Mouse (Mus musculus): ENCODE measurements around the gene Eid1.
A peak's percentile ranks its signal among the peaks of the same experiment; 100 is the strongest.

Eid1 gene

GRCm38 (mm10) chr2:125672957-125673631 is at the start of gene Eid1:
TSS of gene Eid1 (plus strand) at chr2:125673095.
- peak; percentile 55 for DNase-seq (ENCODE audit: low spot score)

- DNase-seq (ENCODE audit: low spot score): no peak
Measured at GRCm38 (mm10) chr2:125623211-125623610, 49.7 kb upstream of the Eid1 start.

DNA sequence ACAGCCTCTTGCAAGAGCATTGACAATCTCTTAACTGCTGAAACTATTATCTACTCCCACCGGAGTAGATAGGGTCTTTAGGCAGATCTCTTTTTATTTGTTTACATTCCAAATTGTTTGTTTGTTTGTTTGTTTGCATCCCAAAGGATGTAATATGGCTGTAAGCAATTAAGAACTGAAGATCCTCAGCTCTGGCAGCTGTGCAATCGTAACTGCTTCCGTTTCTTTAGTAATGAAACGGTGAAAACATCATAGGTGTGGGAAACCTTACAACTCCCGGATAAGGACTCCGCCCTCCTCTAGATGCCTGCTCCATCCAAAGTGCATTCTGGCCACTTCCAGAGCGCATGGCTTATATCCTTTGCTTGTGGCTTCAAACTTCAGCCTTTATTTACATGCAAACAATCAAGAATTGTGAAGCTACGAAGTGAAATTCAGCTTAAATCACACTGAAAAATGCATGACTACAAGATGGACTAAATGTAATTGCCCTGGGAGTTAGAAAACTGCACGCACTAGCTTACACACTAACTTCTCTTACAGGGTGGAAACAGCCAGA is 48.7 kb upstream of the Eid1 start:
- DNase-seq (ENCODE audit: low spot score): no peak

DNA sequence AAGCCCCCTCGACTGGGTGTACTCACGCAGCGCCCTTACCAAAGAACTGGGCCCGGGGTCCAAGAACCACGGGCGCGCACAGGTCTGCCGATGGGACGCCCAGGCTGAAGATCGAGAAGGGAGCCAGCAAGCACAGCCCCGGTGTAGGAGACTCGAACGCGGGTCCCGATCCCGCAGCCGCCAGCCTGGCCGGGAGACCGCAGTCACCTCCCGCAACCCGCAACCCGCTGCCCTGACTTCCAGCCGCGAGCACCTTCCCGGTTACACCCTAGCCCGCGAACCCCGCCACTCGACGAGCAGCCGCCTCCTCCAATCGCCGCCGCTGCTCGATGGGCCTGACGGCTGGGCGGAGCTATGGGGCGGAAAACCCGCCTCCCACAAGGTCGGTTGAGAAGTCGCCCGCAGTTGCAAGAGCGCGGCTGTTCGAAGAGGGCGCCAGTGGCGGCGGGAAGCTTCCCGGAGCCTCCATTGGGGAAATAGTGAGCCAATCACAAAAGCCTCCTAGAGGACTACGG is 48.0 kb upstream of the Eid1 start, which contains the start of gene Cep152:
Gene Cep152, minus strand, starts transcription at position 277 of the 515 bp plus-strand sequence.
- DNase-seq (ENCODE audit: low spot score): peak; percentile 95

DNA sequence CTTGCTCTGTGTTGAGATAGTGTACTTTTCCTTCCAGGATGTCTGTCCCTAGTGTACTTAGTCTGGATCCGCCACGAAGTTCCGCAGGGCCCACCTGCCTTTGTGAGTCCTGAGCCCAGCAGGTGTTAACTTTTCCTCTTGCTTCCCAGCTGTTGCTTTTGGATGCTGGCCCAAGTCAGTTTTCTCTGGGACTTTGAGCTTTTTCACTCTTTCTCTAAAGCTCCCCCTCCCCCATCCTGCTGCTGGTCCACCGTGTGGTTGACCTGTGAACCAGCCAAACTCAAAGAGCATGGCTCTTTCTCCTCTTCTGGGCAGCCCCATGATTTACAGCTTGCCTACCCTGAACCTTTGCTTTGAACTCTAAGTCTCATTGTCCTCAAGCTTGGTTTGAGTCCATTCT is 46.4 kb upstream of the Eid1 start:
- DNase-seq (ENCODE audit: low spot score): no peak

- no peak for DNase-seq (ENCODE audit: low spot score)
Measured at GRCm38 (mm10) chr2:125628487-125628886, 44.4 kb upstream of the Eid1 start.

GRCm38 (mm10) chr2:125630010-125630409 is 42.9 kb upstream of the Eid1 start:
- no peak for DNase-seq (ENCODE audit: low spot score)

- no peak for DNase-seq (ENCODE audit: low spot score)
Measured at GRCm38 (mm10) chr2:125637331-125637730, 35.6 kb upstream of the Eid1 start.

DNA sequence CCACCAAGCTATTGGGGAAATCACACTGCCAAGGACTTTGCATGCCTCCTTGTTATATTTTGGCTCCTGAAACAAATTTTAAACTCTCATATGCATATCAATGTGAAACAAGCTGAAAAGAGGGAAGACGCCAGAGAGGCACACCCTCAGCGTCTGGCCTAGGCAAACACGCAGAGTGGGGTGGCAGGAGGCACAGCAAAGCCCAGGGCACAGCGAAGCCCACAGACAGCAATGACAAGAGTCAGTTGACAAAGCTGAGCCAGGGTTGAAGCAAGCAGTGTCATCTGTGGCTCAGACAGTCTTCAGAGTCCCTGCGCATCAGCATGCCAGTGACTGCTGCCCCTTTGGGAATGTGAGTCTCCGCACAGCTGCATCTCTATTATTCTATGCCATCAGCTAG is 28.0 kb upstream of the Eid1 start:
- no peak for DNase-seq (ENCODE audit: low spot score)

DNA sequence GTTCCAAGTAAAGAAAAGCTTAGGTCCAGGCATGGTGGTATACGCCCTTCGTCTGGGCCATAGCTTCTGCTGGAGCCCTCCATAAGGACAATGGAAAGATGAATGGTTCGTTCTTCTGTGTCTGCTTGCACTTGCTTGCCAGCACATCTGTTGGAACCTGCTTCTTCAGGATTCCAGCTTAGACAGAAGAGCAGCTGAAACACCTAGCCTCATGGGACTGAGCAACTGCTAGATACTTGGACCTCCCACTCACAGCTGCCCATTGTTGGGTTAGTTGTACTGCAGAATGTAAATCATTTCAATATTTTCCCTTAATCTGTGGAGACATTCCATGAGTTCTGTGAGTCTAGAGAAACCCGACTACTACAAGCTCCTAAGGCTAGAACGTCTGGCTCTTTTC is 22.9 kb upstream of the Eid1 start:
- DNase-seq (ENCODE audit: low spot score): no peak

DNA sequence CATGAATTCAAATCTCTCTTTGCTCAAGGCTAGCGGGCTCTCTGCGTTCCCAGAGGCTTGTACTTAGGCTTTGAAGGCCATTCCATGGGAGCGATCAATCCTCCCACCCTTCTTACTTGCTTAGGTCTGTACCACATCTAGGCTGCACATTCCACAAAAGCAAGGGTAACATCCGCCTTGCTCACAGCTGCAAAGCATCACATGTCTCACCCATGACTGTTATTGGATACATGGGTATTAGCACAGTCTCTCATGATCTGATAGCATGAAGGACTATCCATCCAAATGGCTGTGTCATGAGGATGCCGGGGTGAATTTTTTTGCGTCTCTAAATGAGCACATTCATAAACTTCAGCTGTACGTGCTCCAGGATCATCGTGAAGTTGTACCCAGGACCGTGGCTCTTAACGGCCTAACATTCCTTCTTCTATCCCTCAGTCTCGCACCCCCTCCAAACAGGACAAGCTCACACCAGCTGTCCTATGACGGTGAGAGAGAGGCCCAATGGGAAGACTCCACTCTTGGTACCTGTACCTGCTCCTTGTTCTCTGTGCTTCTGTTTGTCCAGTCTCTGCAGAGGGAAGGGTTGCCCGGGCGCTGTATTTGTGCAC is 22.0 kb upstream of the Eid1 start:
- no peak for DNase-seq (ENCODE audit: low spot score)

GRCm38 (mm10) chr2:125651563-125651962 is 21.3 kb upstream of the Eid1 start:
- DNase-seq (ENCODE audit: low spot score): no peak

DNA sequence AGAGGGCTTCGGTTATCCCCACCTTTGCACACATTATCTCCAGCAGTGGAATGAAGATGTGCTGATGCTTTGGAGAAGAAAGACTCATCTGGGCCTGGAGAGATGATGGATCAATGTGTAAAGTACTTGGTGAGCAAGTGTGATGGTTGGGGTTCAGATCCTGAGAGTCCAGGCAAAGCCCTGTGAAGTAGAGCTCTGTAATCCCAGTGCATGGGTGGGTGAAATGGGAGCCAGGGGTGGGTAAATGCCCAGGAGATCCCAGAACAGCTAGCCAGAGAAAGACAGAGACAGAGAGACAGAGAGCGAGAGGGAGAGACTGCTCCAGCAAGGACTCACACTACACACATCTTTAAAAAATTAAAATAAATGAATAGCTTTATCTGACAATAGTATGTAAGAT is 19.6 kb upstream of the Eid1 start:
- no peak for DNase-seq (ENCODE audit: low spot score)

- DNase-seq (ENCODE audit: low spot score): no peak
Measured at GRCm38 (mm10) chr2:125655391-125655790, 17.5 kb upstream of the Eid1 start.

DNA sequence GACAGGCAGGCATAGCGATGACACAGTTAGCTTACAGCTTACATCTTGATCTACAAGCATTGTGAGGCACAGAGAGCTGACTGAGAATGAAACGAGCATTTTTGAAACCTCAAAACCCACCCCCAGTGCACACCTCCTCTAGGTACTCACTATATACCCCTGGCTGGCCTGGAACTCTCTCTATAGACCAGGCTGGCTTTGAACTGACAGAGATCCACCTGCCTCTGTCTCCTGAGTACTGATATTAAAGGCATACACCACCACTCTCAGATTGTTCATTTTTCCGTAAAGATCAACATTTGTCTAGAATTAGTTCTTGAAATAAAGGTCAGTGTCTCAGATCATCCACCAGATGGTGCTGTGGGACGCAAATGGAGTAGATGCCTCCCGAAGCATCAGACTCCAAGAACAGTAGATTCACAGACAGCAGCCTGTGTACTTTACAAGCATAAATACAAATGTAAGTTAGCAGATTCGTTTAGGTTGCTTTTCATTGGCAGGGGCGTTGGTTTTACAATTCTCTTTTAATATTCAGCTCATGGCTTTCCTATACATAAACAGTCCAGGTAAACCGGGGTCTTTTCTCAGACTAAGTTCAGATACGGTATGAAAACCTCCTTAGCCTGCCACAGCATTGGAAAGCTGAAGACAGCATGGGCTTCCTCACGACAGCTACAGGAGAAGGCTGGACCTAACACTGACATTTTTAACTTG is 12.9 kb upstream of the Eid1 start:
- DNase-seq (ENCODE audit: low spot score): peak; percentile 62

DNA sequence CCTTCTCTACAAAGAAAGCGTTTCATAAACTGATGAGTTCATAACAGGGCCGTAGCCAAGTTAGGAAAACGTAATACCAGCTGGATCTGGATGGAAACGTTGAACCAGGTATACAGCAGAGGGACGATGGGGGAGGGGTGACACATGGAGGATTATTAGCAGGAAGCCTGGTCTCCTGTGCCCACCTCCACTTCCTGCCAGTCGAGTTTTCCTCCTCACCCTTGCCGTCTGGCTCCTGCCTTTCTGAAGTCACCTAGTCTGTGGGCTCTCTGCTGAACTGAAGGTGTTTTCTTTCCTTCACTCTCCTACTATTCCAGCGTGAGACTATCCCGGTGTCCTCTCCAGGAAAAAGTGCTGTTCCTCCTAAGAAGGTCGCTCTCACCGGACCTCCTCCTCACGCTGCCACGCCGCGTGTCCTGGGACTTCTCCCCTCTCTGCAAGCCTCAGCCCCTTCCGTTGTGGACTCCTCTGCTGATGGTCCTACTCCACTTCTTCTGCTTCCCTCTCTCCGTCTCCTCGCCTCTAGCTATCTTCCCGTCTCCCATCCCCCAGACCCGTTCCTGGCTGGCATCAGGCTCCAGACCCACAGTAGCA is 12.3 kb upstream of the Eid1 start:
- DNase-seq (ENCODE audit: low spot score): no peak

DNA sequence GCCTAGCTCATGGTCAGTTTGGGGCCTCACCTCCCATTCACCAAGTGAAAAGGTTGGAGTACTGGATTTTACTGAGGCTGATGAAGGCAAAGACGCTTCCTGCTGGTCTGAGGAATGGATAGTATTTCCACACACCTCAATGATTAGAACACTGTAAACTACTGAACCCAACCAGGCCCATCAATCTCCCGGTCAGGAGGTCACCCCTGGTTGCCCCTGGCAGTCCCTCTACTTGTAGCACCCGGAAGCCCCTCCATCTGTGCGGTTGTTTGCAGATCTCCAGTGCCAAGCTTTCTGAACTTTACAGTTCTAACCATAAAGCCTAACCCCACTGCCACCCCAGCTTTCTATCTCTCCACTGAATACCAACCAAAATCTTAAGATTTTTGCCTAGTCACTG is 11.7 kb upstream of the Eid1 start:
- DNase-seq (ENCODE audit: low spot score): no peak

GRCm38 (mm10) chr2:125662517-125662916 is 10.4 kb upstream of the Eid1 start:
- no peak for DNase-seq (ENCODE audit: low spot score)

- DNase-seq (ENCODE audit: low spot score): no peak
Measured at GRCm38 (mm10) chr2:125665213-125665612, 7.7 kb upstream of the Eid1 start.

DNA sequence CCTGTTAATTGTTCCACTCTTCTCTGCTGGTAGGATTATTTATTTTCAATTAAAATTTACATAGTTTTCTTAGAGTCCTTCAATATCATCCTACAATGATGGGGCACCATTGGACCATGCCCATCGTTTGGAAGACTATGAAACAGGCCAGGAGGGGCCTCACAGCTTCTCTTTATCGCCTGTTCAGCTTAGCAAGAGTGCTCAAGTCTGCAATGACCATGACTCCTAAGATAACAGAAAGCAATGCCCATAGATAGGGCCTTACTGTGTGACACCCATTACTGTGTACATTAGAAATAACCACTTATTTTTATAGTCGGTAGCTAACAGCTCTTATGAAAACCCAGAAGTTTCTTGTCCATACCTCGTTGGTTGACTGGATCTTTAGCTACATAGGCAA is 7.0 kb upstream of the Eid1 start:
- DNase-seq (ENCODE audit: low spot score): no peak

DNA sequence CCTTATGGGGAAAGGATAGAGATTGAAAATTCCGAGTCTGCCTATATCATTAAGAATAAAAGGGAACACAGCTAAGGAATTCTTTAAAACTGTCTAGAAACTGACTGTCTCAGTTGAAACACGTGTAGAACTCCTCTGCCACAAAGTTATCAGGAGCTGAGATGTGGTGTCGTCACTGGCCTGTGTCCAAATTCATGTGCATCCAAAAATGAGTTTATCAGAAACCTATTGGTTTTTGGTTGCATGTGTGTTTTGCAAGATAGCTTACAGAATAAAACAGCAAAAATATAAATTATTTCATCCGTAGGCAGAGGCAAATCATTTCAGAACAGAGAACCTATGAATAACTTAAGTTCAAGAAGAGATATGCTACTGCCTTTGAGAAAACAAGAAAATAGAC is 6.2 kb upstream of the Eid1 start:
- DNase-seq (ENCODE audit: low spot score): no peak

- no peak for DNase-seq (ENCODE audit: low spot score)
Measured at GRCm38 (mm10) chr2:125667184-125667583, 5.7 kb upstream of the Eid1 start.
